Mouse (Mus musculus) liver, embryonic 14.5 days (tissue): ENCODE data around the gene Wrnip1.

Experiments
- CTCF ChIP-seq: IDR thresholded peaks from 2 replicates; pipeline ENCODE4 v1.5.1; 2016; ENCODE audit warnings: antibody characterized with exemption, low read depth, control low read depth
- EP300 ChIP-seq: IDR thresholded peaks from 2 replicates; pipeline ENCODE4 v1.6.1; 2016; ENCODE audit warnings: antibody characterized with exemption, low read depth

DNA sequence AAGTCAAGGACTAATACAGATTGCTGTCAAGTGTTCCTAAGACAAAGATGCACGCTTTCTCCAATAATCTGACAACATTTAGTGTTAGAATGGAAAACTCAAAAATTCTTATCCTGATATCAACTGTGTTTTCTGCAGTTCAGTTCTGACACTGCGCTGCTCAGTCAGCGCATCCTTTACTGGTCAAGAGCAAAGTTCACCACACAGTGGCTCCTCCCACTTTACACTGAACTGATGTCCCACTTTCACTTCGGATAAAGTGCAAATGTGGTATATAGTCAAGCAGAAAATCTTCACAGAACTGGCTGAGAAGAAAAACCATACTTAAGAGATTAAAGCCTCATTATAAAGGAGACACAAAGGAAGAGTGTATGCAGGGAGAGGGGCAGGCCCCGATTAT is 6.7 kb upstream of the Wrnip1 start:
- TF ChIP-seq CTCF, result no peak
- no peak for TF ChIP-seq EP300
